Mouse (Mus musculus): ENCODE data around the gene Gp9. TPM values are rescaled to one million over a fixed set of nuclear protein-coding genes. Genes with fewer than 3 reads are reported as not detected.

Gp9 gene
- polyA plus RNA-seq, 1 experiment from 2014 or later, result 3.2 TPM

GRCm38 (mm10) chr6:87740496-87740895, 37.4 kb upstream of the Gp9 start:
- Histone ChIP-seq H3K4me3 (no peak overlapping the region), H3K36me3 (replicated peaks) (no peaks in the 10 kb centered on the region), H3K9me3 (no peaks in the 10 kb centered on the region), H3K27ac (no peak overlapping the region), H3K4me1 (peaks cover 30% of the 10 kb centered on the region), H3K27me3 (ENCODE audit: poor library complexity, severe bottlenecking) (peaks cover 38% of the 10 kb centered on the region)
- DNase-seq (ENCODE audit: extremely low spot score, low spot score), result no peak

GRCm38 (mm10) chr6:87741978-87742377, 35.9 kb upstream of the Gp9 start:
- H3K27ac ChIP-seq, result no peak overlapping the region
- no peak for DNase-seq (ENCODE audit: extremely low spot score, low spot score)
- H3K9me3 ChIP-seq, result no peaks in the 10 kb centered on the region
- peaks cover 30% of the 10 kb centered on the region for H3K4me1 ChIP-seq
- WGBS, result 91% methylated on average over 8 of the region's 8 CpGs
- peaks cover 23% of the 10 kb centered on the region for H3K27me3 ChIP-seq (ENCODE audit: poor library complexity, severe bottlenecking)
- no peak overlapping the region for H3K4me3 ChIP-seq
- no peaks in the 10 kb centered on the region for H3K36me3 ChIP-seq (replicated peaks)

DNA sequence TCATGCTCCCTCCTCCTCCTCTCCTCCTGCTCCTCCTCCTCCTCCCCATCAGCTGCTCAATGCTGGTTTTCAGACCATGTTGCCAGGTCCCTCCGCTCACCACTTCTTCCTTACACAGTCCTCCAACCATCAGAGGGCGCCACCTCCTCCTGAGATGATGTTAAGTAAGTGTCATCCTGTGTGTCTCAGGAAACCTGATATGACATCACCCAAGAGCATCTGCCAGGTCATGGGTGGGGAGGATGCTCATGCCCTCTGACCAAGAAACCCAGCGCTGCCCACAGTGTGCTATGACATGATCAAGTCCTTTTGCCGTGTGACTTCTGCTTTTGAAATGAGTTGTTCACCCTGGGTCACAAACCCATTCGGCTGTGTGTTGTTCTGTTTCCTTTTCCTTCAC, 35.1 kb upstream of the Gp9 start:
- WGBS, result 80% methylated on average over 5 of the region's 5 CpGs
- no peak overlapping the region for H3K4me3 ChIP-seq
- peaks cover 24% of the 10 kb centered on the region for H3K4me1 ChIP-seq
- no peak for DNase-seq (ENCODE audit: extremely low spot score, low spot score)
- H3K9me3 ChIP-seq, result no peaks in the 10 kb centered on the region
- H3K36me3 ChIP-seq (replicated peaks), result no peaks in the 10 kb centered on the region
- no peak overlapping the region for H3K27ac ChIP-seq
- H3K27me3 ChIP-seq (ENCODE audit: poor library complexity, severe bottlenecking), result peaks cover 15% of the 10 kb centered on the region; the same call in 1 of the 2 replicates

DNA sequence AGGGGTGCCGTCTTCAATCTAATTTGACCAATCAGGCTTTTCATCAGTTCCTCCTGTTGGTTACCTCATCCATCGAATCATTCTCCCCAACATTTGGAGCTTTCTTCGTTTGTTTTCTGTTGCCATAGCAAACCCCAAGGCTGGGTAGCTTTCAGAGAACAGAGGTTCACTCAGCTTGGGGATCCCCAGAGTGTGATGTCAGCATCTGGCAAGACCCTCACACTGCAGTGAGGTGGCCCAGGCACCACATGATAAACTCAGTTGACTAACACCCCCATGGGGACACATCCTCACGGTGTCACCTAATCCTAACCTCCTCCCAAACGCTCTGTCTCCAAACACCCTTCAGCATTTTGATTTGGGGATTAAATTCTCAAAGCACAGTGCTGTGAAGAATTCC, 34.6 kb upstream of the Gp9 start:
- Histone ChIP-seq H3K9me3 (no peaks in the 10 kb centered on the region), H3K36me3 (replicated peaks) (no peaks in the 10 kb centered on the region), H3K4me1 (peaks cover 20% of the 10 kb centered on the region), H3K27ac (no peak overlapping the region), H3K27me3 (ENCODE audit: poor library complexity, severe bottlenecking) (peaks cover 12% of the 10 kb centered on the region; the same call in 1 of the 2 replicates), H3K4me3 (no peak overlapping the region)
- WGBS, result 77% methylated on average over 5 of the region's 5 CpGs
- no peak for DNase-seq (ENCODE audit: extremely low spot score, low spot score)

DNA sequence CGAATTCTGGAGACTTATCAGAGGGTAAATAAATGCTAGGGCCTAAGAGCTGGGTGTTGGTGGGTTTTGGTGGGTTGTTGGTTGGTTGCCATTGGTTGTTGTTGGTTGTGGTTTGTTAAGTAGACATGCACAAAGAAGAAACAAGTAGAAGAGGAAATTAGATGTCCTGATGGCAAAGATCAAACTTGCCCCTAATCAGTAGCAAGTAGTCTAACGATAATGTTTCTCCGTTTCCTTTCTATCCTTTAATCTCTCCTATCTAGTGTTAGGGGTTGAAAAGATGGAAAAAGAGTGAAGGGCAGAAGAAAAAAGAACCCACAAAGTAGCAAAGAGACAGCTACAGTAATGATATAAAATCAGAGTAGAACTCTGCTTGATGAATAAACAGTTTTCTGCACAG, 33.2 kb upstream of the Gp9 start:
- DNase-seq (ENCODE audit: extremely low spot score, low spot score), result no peak
- Histone ChIP-seq H3K27ac (no peak overlapping the region), H3K4me3 (no peak overlapping the region), H3K27me3 (ENCODE audit: poor library complexity, severe bottlenecking) (peaks cover 5% of the 10 kb centered on the region; the same call in 1 of the 2 replicates), H3K9me3 (no peaks in the 10 kb centered on the region), H3K36me3 (replicated peaks) (no peaks in the 10 kb centered on the region), H3K4me1 (peaks cover 6% of the 10 kb centered on the region)
- 92% methylated on average over 3 of the region's 3 CpGs for WGBS

DNA sequence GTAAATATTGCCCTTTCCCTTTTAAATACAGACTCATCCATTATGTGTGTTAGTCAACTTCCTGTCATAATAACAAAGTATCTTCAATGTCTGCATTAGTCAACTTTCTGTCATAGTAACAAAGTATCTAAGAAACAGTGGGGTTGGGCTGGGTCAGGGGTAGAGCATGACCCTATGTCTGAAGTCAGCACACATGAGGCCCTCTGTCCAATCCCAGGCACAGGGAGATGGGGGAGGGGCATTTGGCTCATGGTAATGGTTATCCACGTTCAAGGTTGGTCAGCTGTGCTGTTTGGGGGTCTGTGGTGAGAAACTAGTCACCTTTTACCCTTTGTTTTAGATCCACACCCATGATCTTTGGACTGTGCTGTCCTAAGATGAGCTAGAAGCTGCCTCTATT, 32.6 kb upstream of the Gp9 start:
- H3K27me3 ChIP-seq (ENCODE audit: poor library complexity, severe bottlenecking), result no peaks in the 10 kb centered on the region
- no peaks in the 10 kb centered on the region for H3K36me3 ChIP-seq (replicated peaks)
- no peak for DNase-seq (ENCODE audit: extremely low spot score, low spot score)
- 42% methylated on average over 1 of the region's 1 CpGs for WGBS
- no peak overlapping the region for H3K4me3 ChIP-seq
- no peak overlapping the region for H3K27ac ChIP-seq
- H3K4me1 ChIP-seq, result no peaks in the 10 kb centered on the region
- no peaks in the 10 kb centered on the region for H3K9me3 ChIP-seq

DNA sequence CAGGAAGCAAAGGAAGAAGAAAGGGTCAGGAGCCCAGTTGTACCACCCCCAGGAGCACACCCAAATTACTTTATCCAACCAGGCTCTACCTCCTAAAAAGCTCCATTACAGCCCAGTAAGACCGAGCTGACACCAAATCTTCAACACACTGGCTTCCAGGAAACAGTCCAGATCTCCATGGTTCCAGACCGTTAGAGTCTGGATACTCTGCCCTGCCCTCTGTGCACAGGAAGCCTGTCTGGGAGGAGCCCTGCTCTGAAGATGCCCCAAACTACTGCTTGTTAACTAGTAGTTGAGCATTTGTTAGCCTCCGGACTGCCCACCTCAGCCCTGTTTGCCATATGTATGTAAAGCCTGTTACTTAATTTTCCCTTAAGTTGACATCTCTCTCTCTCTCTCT, 31.8 kb upstream of the Gp9 start:
- DNase-seq (ENCODE audit: extremely low spot score, low spot score), result no peak
- H3K9me3 ChIP-seq, result no peaks in the 10 kb centered on the region
- H3K36me3 ChIP-seq (replicated peaks), result no peaks in the 10 kb centered on the region
- H3K27me3 ChIP-seq (ENCODE audit: poor library complexity, severe bottlenecking), result no peaks in the 10 kb centered on the region
- no peak overlapping the region for H3K4me3 ChIP-seq
- WGBS, result 81% methylated on average over 3 of the region's 3 CpGs
- no peak overlapping the region for H3K27ac ChIP-seq
- H3K4me1 ChIP-seq, result no peaks in the 10 kb centered on the region

- H3K27me3 ChIP-seq (ENCODE audit: poor library complexity, severe bottlenecking), result no peaks in the 10 kb centered on the region
- no peak for DNase-seq (ENCODE audit: extremely low spot score, low spot score)
- no peaks in the 10 kb centered on the region for H3K9me3 ChIP-seq
- H3K4me3 ChIP-seq, result no peak overlapping the region
- no peaks in the 10 kb centered on the region for H3K36me3 ChIP-seq (replicated peaks)
- no peak overlapping the region for H3K27ac ChIP-seq
- H3K4me1 ChIP-seq, result no peaks in the 10 kb centered on the region
- 76% methylated on average over 2 of the region's 2 CpGs for WGBS
Measured at GRCm38 (mm10) chr6:87746849-87747248, 31.0 kb upstream of the Gp9 start.

DNA sequence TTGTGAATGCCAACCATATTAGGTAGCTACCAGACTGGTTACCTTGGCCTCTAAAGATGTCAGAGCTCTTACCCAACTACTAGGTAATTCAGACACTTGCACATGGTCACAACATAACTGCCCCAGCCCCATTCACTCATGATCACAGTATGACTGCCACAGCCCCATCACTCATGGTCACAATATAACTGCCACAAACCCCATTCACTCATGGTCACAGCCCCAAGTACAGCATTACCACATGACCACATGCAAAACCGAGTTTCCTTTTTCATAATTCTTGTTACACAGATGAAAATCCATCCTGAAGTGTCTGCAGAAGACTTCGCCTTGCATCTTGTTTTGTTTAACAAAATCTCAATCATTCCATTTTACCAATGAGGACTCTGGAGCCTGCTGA, 29.8 kb upstream of the Gp9 start:
- Histone ChIP-seq H3K4me1 (no peaks in the 10 kb centered on the region), H3K4me3 (no peak overlapping the region), H3K9me3 (no peaks in the 10 kb centered on the region), H3K27ac (no peak overlapping the region), H3K36me3 (replicated peaks) (no peaks in the 10 kb centered on the region), H3K27me3 (ENCODE audit: poor library complexity, severe bottlenecking) (no peaks in the 10 kb centered on the region)
- no peak for DNase-seq (ENCODE audit: extremely low spot score, low spot score)
- 86% methylated on average over 2 of the region's 2 CpGs for WGBS

GRCm38 (mm10) chr6:87748531-87748930, 29.3 kb upstream of the Gp9 start:
- Histone ChIP-seq H3K9me3 (no peaks in the 10 kb centered on the region), H3K36me3 (replicated peaks) (no peaks in the 10 kb centered on the region), H3K27ac (no peak overlapping the region), H3K4me3 (no peak overlapping the region), H3K4me1 (no peaks in the 10 kb centered on the region), H3K27me3 (ENCODE audit: poor library complexity, severe bottlenecking) (no peaks in the 10 kb centered on the region)
- 91% methylated on average over 6 of the region's 6 CpGs for WGBS
- DNase-seq (ENCODE audit: extremely low spot score, low spot score), result no peak

GRCm38 (mm10) chr6:87750184-87750910, 27.5 kb upstream of the Gp9 start:
- Histone ChIP-seq H3K27me3 (ENCODE audit: poor library complexity, severe bottlenecking) (no peaks in the 10 kb centered on the region), H3K27ac (no peak overlapping the region), H3K4me3 (no peak overlapping the region), H3K9me3 (no peaks in the 10 kb centered on the region), H3K4me1 (peaks cover 6% of the 10 kb centered on the region), H3K36me3 (replicated peaks) (no peaks in the 10 kb centered on the region)
- no peak for DNase-seq (ENCODE audit: extremely low spot score, low spot score)
- WGBS, result 91% methylated on average over 8 of the region's 8 CpGs

DNA sequence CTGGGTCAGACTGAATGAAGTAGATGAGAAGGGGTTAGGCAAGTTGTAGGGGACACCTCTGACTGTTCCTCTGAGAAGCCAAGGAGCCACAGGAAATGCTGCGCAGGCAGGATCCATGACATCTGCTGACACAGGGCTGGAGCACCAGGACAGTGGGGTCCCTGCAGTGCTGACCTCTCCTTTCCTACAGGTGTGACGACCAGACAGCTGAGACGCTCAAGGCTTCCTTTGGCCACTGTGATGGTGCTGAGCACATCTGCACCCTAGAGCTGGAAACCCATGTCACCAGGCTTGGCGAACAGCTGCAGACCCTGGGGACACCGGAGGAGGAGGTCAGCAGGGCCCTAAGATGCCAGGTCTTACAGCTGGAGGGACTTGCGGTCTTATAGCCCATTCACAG, 26.3 kb upstream of the Gp9 start:
- DNase-seq (ENCODE audit: extremely low spot score, low spot score), result no peak
- H3K9me3 ChIP-seq, result no peaks in the 10 kb centered on the region
- H3K4me3 ChIP-seq, result no peak overlapping the region
- no peaks in the 10 kb centered on the region for H3K36me3 ChIP-seq (replicated peaks)
- H3K4me1 ChIP-seq, result peaks cover 6% of the 10 kb centered on the region
- WGBS, result 89% methylated on average over 6 of the region's 6 CpGs
- H3K27me3 ChIP-seq (ENCODE audit: poor library complexity, severe bottlenecking), result no peaks in the 10 kb centered on the region
- no peak overlapping the region for H3K27ac ChIP-seq

DNA sequence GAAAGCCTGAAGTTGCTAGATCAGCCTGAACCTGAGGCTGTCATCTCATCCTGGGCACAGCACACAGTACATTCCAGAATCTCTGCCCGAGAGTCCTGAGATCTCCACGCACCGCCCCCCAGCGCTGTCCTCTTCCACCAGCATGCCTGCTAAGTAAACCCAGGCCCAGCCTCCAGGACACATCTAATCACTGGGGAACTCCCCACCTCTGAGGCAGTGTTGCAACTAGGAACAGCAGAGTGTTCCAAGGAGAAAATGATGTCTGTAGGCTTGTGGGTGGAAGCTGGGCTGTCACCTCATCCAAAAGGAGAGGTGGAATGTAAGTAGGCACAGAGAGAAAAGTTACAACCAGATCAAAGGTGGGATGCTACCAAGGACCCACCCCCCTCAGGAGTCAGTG, 22.7 kb upstream of the Gp9 start:
- no peak overlapping the region for H3K4me3 ChIP-seq
- H3K36me3 ChIP-seq (replicated peaks), result no peaks in the 10 kb centered on the region
- H3K27me3 ChIP-seq (ENCODE audit: poor library complexity, severe bottlenecking), result no peaks in the 10 kb centered on the region
- no peak overlapping the region for H3K27ac ChIP-seq
- peaks cover 6% of the 10 kb centered on the region for H3K4me1 ChIP-seq
- WGBS, result 92% methylated on average over 4 of the region's 4 CpGs
- no peak for DNase-seq (ENCODE audit: extremely low spot score, low spot score)
- no peaks in the 10 kb centered on the region for H3K9me3 ChIP-seq

- no peaks in the 10 kb centered on the region for H3K36me3 ChIP-seq (replicated peaks)
- no peak for DNase-seq (ENCODE audit: extremely low spot score, low spot score)
- peaks cover 6% of the 10 kb centered on the region for H3K4me1 ChIP-seq
- no peak overlapping the region for H3K4me3 ChIP-seq
- H3K9me3 ChIP-seq, result no peaks in the 10 kb centered on the region
- H3K27me3 ChIP-seq (ENCODE audit: poor library complexity, severe bottlenecking), result no peaks in the 10 kb centered on the region
- H3K27ac ChIP-seq, result no peak overlapping the region
- WGBS, result 90% methylated on average over 8 of the region's 8 CpGs
Measured at GRCm38 (mm10) chr6:87756896-87757295, 21.0 kb upstream of the Gp9 start.

All from forebrain, embryonic 10.5 days (tissue).